Mouse (Mus musculus): ENCODE data around the gene Atp8b2. TPM values are rescaled to one million over a fixed set of nuclear protein-coding genes. Genes with fewer than 3 reads are reported as not detected.

Gene Atp8b2
- 10 to 100 TPM; 44.3 to 52.3 TPM for total RNA-seq (2021)
- long read RNA-seq, experiment 1, full-length matches to known transcripts = 5 of 19 reads
- long read RNA-seq, experiment 1, partial matches to known transcripts = 9 of 19 reads
- long read RNA-seq, experiment 1, other reads (novel, unspliced or antisense) = 5 of 19 reads
- long read RNA-seq, experiment 2, full-length matches to known transcripts = 11 of 22 reads
- long read RNA-seq, experiment 2, partial matches to known transcripts = 5 of 22 reads
- long read RNA-seq, experiment 2, other reads (novel, unspliced or antisense) = 6 of 22 reads

DNA sequence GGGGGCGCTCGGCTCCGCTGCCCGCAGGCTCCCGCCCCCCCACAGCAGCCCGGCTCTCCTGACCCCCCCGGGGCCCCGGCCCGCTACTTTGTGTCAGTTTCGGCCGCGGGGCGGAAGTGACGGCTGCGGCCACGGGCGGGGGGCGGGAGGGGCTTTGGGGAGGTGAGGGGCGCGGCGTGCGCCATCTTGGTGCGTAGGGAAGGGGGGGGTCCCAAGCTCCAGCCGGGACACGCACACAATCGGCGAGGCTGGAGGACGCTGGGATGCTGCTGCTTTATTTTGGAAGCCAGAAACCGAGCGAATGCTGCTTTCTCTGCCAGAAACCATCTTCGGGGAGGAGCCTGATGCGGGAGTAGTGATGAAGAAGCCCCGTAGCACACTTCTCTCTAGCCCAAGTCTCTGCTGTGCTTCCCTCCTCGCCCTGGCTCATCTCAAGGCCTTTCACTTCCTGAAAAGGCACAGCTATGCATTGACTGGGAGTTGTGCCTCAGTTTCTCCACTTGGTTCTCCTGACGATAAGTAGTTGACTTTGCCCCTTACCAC is at the start of gene Atp8b2:
TSS of gene Atp8b2 (minus strand) at position 288 of the 543 bp plus-strand sequence.
- DNase-seq = peak; percentile 74

- no peak for DNase-seq
Measured at GRCm38 (mm10) chr3:90010291-90010690, 47.0 kb upstream of the Atp8b2 start.

GRCm38 (mm10) chr3:90004091-90004796 is 40.9 kb upstream of the Atp8b2 start:
- DNase-seq = no peak

DNA sequence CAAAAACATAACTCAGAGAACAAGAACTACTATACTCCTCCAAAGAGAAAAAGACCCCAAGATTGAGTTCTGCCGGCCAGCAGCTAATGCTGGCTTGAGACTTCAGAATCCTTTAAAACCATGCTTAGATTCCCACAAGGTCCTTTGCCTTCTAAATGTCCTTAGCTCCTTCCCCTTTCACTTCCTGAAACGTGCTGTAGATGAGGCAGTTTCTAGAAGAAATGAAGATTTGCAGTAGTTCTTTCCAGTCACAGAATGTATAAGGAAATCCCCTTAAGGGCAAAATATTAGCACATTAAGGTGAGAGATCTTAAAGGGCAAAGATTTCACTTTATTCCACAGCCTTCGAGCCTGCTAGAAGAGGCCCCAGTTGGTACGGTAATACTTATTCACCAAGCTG is 36.5 kb upstream of the Atp8b2 start:
- no peak for DNase-seq

DNA sequence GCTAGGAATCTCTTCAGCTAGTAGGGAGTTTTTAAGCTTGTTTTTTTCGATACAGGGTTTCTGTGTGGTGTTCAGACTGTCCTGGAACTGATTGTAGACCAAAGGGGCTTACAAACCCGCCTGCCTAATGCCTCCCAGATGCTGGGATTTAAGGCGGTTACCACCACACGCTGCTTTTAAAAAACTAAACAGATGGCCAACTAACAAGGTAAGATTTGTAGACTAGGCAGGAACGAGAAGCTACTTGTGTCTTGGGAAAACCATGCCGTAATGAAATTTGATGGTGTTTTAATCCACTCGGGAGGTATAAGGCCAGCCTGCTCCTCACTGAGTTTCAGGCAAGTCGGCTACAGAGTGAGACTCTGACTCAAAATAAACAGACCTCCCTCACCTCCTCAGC is 35.8 kb upstream of the Atp8b2 start:
- DNase-seq = peak; percentile 21

DNA sequence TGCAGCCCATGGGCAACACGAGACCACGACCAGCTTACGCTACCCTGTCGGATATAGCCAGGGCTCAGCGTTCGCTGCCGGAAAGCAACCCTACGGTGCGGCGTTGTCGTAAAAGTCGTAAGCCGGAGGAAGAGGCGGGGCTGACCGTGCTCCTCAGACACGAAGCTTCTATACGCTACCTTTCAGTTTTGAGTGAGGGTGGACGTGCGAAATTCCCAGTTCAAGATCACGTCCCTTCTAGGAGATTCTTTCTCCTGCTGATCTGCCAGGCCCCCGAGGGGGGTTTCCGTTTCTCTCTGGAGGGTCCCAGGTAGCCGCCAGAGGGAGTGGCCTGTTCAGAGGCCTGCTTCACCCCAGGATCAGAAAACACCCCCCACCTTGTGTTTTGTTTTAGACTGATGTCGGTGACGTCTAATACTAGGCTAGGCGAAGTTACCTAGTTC is 35.3 kb upstream of the Atp8b2 start, which contains the start of gene Hax1:
TSS of gene Hax1 (minus strand) at position 169 of the 443 bp plus-strand sequence.
- DNase-seq = peak; percentile 95

DNA sequence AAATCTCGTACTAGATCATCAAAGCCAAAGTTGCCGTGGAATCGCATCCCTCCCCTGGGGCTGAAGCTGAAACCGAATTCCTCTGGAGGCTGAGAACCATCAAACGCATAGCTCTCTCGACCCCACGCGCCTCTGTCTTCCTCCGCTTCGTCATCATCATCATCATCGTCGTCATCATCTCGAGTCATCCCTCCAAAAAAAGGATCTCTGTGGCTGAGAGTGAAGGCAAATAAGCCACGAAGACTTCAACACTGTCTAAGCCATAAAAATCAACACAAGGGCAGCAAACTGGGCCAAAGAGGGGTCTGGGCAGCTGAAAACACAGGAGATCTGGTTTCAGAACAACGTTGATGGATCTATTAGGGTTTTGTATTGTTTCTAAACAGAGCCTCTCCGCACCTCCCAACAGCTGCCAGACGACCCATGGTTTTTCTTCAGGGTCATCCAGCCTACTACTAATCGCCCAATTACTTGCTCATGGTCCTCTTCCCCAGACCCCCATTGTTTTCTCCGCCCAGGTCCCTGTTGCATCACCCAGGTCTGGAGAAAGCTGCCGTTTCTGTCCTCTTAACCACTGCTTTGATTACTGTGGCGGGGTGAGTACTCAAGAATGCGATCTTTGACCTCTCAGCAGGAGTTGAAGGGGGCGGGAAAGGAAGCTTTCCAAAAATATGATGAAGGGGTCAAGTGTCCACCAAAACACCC is 34.6 kb upstream of the Atp8b2 start:
- no peak for DNase-seq

- peak; percentile 14 for DNase-seq
Measured at GRCm38 (mm10) chr3:89994807-89995515, 31.7 kb upstream of the Atp8b2 start.

DNA sequence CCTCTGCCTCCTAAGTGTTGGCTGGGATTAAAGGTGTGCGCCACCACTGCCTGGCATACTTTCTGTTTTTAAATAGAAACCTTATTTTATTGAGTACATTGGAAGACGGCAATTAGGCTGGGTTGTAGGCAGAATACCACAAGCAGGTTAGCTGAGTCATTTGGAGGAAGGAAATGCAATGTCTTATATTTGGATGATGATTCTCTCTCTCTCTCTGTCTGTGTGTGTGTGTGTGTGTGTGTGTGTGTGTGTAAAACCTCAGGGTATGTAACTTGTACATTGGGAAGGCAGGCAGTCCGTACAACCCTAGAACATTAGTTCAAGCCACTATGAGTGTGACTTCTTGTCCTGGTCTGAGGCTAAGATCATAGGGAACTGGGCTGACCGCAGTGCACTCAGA is 24.5 kb upstream of the Atp8b2 start:
- DNase-seq = no peak

DNA sequence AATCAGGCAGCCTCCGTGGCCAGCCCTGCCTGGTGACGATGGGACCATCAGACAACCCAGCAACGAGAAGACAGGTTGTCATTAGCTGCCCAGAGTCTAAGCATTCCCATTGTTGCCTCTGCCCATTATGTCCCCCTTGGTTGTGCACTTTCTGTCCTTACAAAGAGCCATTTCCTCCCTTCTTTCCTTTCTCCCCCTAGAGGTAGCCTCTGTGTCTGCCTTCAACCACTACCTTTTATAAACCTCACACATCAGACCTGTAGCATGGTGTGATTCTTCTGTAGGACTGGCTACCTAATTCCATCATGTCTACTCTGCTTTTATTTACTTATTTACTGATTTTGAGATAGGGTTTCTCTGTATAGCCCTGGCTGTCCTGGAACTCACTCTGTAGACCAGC is 23.9 kb upstream of the Atp8b2 start:
- DNase-seq = no peak

GRCm38 (mm10) chr3:89982426-89982825 is 19.1 kb upstream of the Atp8b2 start:
- DNase-seq = no peak

- no peak for DNase-seq
Measured at GRCm38 (mm10) chr3:89976859-89977258, 13.6 kb upstream of the Atp8b2 start.

DNA sequence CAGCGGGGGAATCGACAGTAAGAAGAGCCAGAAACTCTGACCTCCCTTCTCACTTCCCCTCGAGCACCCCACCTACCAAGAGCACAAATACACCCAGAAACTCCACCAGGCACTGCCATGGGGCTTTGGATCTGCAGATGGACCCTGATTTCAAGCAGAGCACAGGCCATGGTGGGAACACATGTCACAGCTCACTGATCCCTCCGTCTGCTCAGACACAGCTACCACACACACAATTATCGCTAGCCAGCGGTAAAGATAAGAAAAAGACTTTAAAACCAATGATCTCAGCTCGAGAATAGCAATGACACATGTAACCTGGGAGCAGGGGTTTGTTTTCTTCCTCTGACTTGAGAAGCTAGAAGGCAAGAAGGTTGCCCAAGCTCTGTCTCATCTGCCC is 5.2 kb upstream of the Atp8b2 start:
- DNase-seq = no peak

DNA sequence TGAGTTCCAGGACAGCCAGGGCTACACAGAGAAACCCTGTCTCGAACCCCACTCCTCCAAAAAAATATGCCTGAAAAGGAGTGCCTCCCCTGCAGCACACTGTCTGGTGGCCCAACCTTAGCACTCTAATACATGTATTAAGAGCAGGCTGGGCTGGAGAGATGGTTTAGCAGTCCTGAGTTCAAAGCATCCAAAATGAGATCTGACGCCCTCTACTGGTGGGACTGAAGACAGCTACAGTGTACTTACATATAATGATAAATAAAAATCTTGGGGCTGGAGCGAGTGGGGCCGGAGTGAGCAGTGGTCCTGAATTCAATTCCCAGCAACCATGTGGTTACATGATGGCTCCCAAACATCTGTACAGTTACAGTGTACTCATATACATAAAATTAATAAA is 3.6 kb upstream of the Atp8b2 start:
- no peak for DNase-seq

DNA sequence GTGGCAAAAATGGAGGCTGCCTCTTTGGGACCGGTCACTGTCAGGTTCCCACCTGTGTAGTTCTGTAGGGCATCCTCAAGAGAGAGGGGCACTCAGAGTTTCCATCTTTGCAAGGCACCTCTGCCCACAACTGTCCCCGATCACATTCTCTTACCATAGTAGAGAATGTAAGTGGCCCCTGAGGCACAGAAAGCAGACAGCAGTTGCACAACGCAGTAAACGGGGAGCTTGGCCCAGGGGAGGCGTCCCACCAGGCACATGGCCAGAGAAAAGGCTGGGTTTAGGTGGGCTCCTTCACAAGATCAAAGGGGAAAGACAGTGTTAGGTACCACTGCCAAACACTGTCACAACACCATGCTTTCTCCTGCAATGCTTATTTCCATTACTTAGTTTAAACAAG is 2.7 kb upstream of the Atp8b2 start:
- DNase-seq = no peak

GRCm38 (mm10) chr3:89965557-89965956 is 2.2 kb upstream of the Atp8b2 start:
- no peak for DNase-seq

- DNase-seq = peak; percentile 77
Measured at GRCm38 (mm10) chr3:89963926-89964739, 825 bp upstream of the Atp8b2 start.

GRCm38 (mm10) chr3:89962751-89963220 is 522 bp downstream of the Atp8b2 start:
- no peak for DNase-seq

DNA sequence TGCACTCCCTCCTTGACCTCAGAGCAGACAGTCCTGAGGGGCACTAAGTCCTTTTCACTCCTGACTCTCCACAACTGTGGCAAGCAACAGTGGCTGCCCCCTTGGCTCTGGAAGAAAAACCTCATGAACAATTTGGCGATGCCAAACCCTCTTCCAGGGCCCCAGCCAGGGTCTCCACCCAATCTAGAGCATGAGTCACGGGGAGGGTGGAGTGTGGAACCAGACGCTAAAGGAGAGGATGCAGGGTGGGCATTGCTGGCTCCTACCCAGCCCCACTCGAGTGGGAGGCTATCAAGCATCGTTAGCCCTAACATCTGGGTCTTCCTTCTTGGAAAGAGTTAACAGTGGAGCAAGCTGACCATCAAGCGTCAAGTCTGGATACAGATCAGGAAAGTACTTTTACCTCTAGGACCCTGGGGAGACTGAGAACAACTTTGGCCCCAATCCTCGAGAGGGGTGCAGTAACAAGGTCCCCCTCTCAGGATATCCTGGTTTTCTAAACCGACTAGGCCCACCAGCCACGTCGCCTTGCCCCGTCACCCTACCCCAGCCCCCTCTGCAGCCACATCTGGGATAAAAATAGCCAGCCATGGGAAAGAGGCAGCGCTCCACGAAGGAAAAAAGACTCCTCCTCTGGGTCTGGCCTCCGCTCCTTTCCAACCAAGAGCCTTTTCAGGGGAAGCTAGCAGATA is 1.1 kb downstream of the Atp8b2 start:
- DNase-seq = peak; percentile 56

GRCm38 (mm10) chr3:89961436-89961835 is 1.9 kb downstream of the Atp8b2 start:
- no peak for DNase-seq
